ENCODE assay signal across 8 mouse cellular contexts in genomic region chr7:141215101-141215879, GRCm38 (mm10). TPM values are rescaled to one million over a fixed set of nuclear protein-coding genes. Genes with fewer than 3 reads are reported as not detected.
DNase-seq lines count a peak whose midpoint lies in the region; ATAC-seq and TF ChIP-seq lines count a peak whose summit lies in the region.

Gene Rassf7 (plus strand): TSS chr7:141215860.

- peak within 1 kb of the TSS; percentile 78 for H3K9ac ChIP-seq in embryonic facial prominence, embryonic 13.5 days
- H3K9ac ChIP-seq in limb, embryonic 13.5 days: peak within 1 kb of the TSS; percentile 74
- peak within 1 kb of the TSS; percentile 71 for H3K9ac ChIP-seq in midbrain, embryonic 16.5 days (ENCODE audit: low read depth, low read length)

- no peaks in the 10 kb centered on the region for H3K27me3 ChIP-seq in embryonic facial prominence, embryonic 13.5 days
- H3K27me3 ChIP-seq in kidney, adult 2 months (replicated peaks; ENCODE audit: control insufficient read depth, insufficient read depth, low read length): no peaks in the 10 kb centered on the region
- H3K27me3 ChIP-seq in limb, embryonic 13.5 days: no peaks in the 10 kb centered on the region
- H3K27me3 ChIP-seq in midbrain, embryonic 16.5 days (ENCODE audit: control insufficient read depth, insufficient read depth, low read depth, low read length): no peaks in the 10 kb centered on the region

- DNase-seq in 3134 (ENCODE audit: extremely low read depth, insufficient read length, low spot score): peak; percentile 95
- DNase-seq in adrenal gland, postnatal 36 days: peak; percentile 93 to 95
- peak; percentile 83 to 91 for DNase-seq in heart, adult 18-20 months
- peak; percentile 99 for DNase-seq in kidney, adult 2 months
- peak; percentile 91 to 93 for DNase-seq in spleen, postnatal 14 days (ENCODE audit: low spot score in 2 of 2)

- H3K4me3 ChIP-seq in embryonic facial prominence, embryonic 13.5 days: peak within 1 kb of the TSS; percentile 70
- H3K4me3 ChIP-seq in kidney, adult 2 months (ENCODE audit: insufficient read depth, low read depth, low read length): peak within 1 kb of the TSS; percentile 67
- peak within 1 kb of the TSS; percentile 69 for H3K4me3 ChIP-seq in limb, embryonic 13.5 days
- H3K4me3 ChIP-seq in midbrain, embryonic 16.5 days (ENCODE audit: low read depth, low read length): peak within 1 kb of the TSS; percentile 62

- peak; percentile 20 for TF ChIP-seq POLR2A in kidney, adult 2 months (IDR thresholded peaks at IDR 0.05; ENCODE audit: low read depth, low read length)

- WGBS in embryonic facial prominence, embryonic 13.5 days: 0% methylated on average over 41 of the region's 41 CpGs
- 2% methylated on average over 41 of the region's 41 CpGs for WGBS in kidney, adult 2 months
- under 1% methylated on average over 41 of the region's 41 CpGs for WGBS in limb, embryonic 13.5 days
- WGBS in midbrain, embryonic 16.5 days: under 1% methylated on average over 41 of the region's 41 CpGs

- peaks cover 26% of the 10 kb centered on the region for H3K4me1 ChIP-seq in embryonic facial prominence, embryonic 13.5 days
- H3K4me1 ChIP-seq in kidney, adult 2 months (ENCODE audit: control insufficient read depth, insufficient read depth, low read length): no peaks in the 10 kb centered on the region; the same call in 1 of the 2 replicates
- H3K4me1 ChIP-seq in limb, embryonic 13.5 days: peaks cover 25% of the 10 kb centered on the region
- peaks cover 11% of the 10 kb centered on the region for H3K4me1 ChIP-seq in midbrain, embryonic 16.5 days (ENCODE audit: control insufficient read depth, insufficient read depth, low read length)

- peak within 1 kb of the TSS; percentile 90 for H3K27ac ChIP-seq in embryonic facial prominence, embryonic 13.5 days
- H3K27ac ChIP-seq in kidney, adult 2 months (ENCODE audit: insufficient read depth, low read depth, low read length): peak within 1 kb of the TSS; percentile 88
- H3K27ac ChIP-seq in limb, embryonic 13.5 days: peak within 1 kb of the TSS; percentile 87
- H3K27ac ChIP-seq in midbrain, embryonic 16.5 days (ENCODE audit: low read length): peak within 1 kb of the TSS; percentile 60

- no peaks in the 10 kb centered on the region for H3K9me3 ChIP-seq in embryonic facial prominence, embryonic 13.5 days
- H3K9me3 ChIP-seq in limb, embryonic 13.5 days: no peaks in the 10 kb centered on the region
- no peaks in the 10 kb centered on the region for H3K9me3 ChIP-seq in midbrain, embryonic 16.5 days (replicated peaks; ENCODE audit: control insufficient read depth, low read length, poor library complexity, severe bottlenecking)

- H3K4me2 ChIP-seq in embryonic facial prominence, embryonic 13.5 days: peak within 1 kb of the TSS; percentile 88
- peak within 1 kb of the TSS; percentile 89 for H3K4me2 ChIP-seq in limb, embryonic 13.5 days (replicated peaks)
- peak within 1 kb of the TSS; percentile 87 for H3K4me2 ChIP-seq in midbrain, embryonic 16.5 days (ENCODE audit: low read length)

- peaks cover 17% of the 10 kb centered on the region for H3K36me3 ChIP-seq in embryonic facial prominence, embryonic 13.5 days
- no peaks in the 10 kb centered on the region for H3K36me3 ChIP-seq in kidney, adult 2 months (ENCODE audit: control insufficient read depth, insufficient read depth, low read length)
- H3K36me3 ChIP-seq in limb, embryonic 13.5 days: peaks cover 22% of the 10 kb centered on the region
- no peaks in the 10 kb centered on the region; the same call in 1 of the 2 replicates for H3K36me3 ChIP-seq in midbrain, embryonic 16.5 days (ENCODE audit: control insufficient read depth, insufficient read depth, low read length)

- ATAC-seq in embryonic facial prominence, embryonic 13.5 days (ENCODE audit: insufficient number of reproducible peaks, insufficient read depth, low FRiP score, low TSS enrichment, low read depth): peak; percentile 90
- peak; percentile 96 for ATAC-seq in limb, embryonic 13.5 days (ENCODE audit: low FRiP score, low read depth)
- peak; percentile 95 for ATAC-seq in midbrain, embryonic 16.5 days

- TF ChIP-seq CTCF in kidney, adult 2 months (conservative IDR thresholded peaks at IDR 0.05; ENCODE audit: insufficient read depth, insufficient read length, low read depth, low read length): no peak

RNA-seq across cellular contexts. Expression of gene Rassf7, which starts in this region (rescaled TPM):
- 1 to 10 TPM; 3.6 to 4.1 TPM for total RNA-seq in adrenal gland, postnatal 36 days (2021)
- polyA plus RNA-seq in embryonic facial prominence, embryonic 13.5 days (2015; fragmentation: Nextera tagmentation; extraction: Ambion mirVana): 32.9 and 40.0 TPM in 2 replicates
- under 1 TPM; 0.57 to 0.87 TPM for total RNA-seq in heart, adult 18-20 months (2021)
- 59.1 and 72.2 TPM in 2 replicates for polyA plus RNA-seq in kidney, adult 2 months (2012; rRNA removed)
- polyA plus RNA-seq in limb, embryonic 13.5 days (2015; fragmentation: Nextera tagmentation; extraction: Ambion mirVana): 32.7 and 34.0 TPM in 2 replicates
- 19.8 and 21.2 TPM in 2 replicates for polyA plus RNA-seq in midbrain, embryonic 16.5 days (2015; fragmentation: Nextera tagmentation; extraction: Ambion mirVana)

Comparison
In these comparisons a context has a peak if more than half of its experiments do, and no peak if none do; other contexts are left out.
1. Peak in every context shown above with its lines: DNase-seq, ATAC-seq, H3K4me3 ChIP-seq and H3K27ac ChIP-seq.
2. Peak in DNase-seq in heart, adult 18-20 months; RNA of the gene not detected or under 1 TPM.